Mouse (Mus musculus) right cerebral cortex, adult 18-20 months (tissue): ENCODE measurements around the gene Clrn2.
"Not testable (repeated sequence)": the region's sequence is repeated elsewhere in the genome, so short reads cannot be mapped to it uniquely, and the experiment has no call there.

Experiments used
- DNase-seq: peaks from one replicate; pipeline ENCODE4 v3.0.0; 2022; ENCODE audit warnings: mixed read lengths

Gene Clrn2

GRCm38 (mm10) chr5:45453451-45453850 is at the start of gene Clrn2:
TSS of gene Clrn2 (plus strand) at chr5:45453751.
- DNase-seq: no peak

GRCm38 (mm10) chr5:45406129-45406528 is 47.4 kb upstream of the Clrn2 start:
- DNase-seq: no peak

- no peak for DNase-seq
Observed at GRCm38 (mm10) chr5:45416478-45416877, 37.1 kb upstream of the Clrn2 start.

GRCm38 (mm10) chr5:45417859-45418443 is 35.6 kb upstream of the Clrn2 start:
- no peak for DNase-seq

- DNase-seq: no peak
Observed at GRCm38 (mm10) chr5:45419841-45420638, 33.5 kb upstream of the Clrn2 start.

GRCm38 (mm10) chr5:45421881-45422844 is 31.4 kb upstream of the Clrn2 start:
- no peak for DNase-seq

- DNase-seq: peak; percentile 41
Observed at GRCm38 (mm10) chr5:45424021-45424886, 29.3 kb upstream of the Clrn2 start.

- not testable (repeated sequence) for DNase-seq
Observed at GRCm38 (mm10) chr5:45425771-45426170, 27.8 kb upstream of the Clrn2 start.

GRCm38 (mm10) chr5:45426416-45427034 is 27.0 kb upstream of the Clrn2 start:
- no peak for DNase-seq

- DNase-seq: no peak
Observed at GRCm38 (mm10) chr5:45427891-45428290, 25.7 kb upstream of the Clrn2 start.

GRCm38 (mm10) chr5:45435967-45436950 is 17.3 kb upstream of the Clrn2 start:
- no peak for DNase-seq

GRCm38 (mm10) chr5:45437826-45438225 is 15.7 kb upstream of the Clrn2 start:
- no peak for DNase-seq

- DNase-seq: no peak
Observed at GRCm38 (mm10) chr5:45438301-45438700, 15.2 kb upstream of the Clrn2 start.

- no peak for DNase-seq
Observed at GRCm38 (mm10) chr5:45441124-45441523, 12.4 kb upstream of the Clrn2 start.

GRCm38 (mm10) chr5:45441745-45442144 is 11.8 kb upstream of the Clrn2 start:
- no peak for DNase-seq

GRCm38 (mm10) chr5:45444130-45444832 is 9.3 kb upstream of the Clrn2 start:
- DNase-seq: no peak

GRCm38 (mm10) chr5:45448676-45449075 is 4.9 kb upstream of the Clrn2 start:
- no peak for DNase-seq

- no peak for DNase-seq
Observed at GRCm38 (mm10) chr5:45449206-45449605, 4.3 kb upstream of the Clrn2 start.

- DNase-seq: peak; percentile 97
Observed at GRCm38 (mm10) chr5:45449831-45450716, 3.5 kb upstream of the Clrn2 start, which contains the start of gene Qdpr. TSS of gene Qdpr (minus strand) at chr5:45450236.
